Mouse (Mus musculus) midbrain, embryonic 16.5 days (tissue): ENCODE results near the gene Miox. TPM values are rescaled to one million over a fixed set of nuclear protein-coding genes. Genes with fewer than 3 reads are reported as not detected.

Experiments
- ATAC-seq: fragments of 200-750 bp; cut with Nextera tagmentation; 2 replicates; pipeline ENCODE4 v1.8.0; 2017; ENCODE audit warnings: moderate TSS enrichment
- H3K27ac ChIP-seq: fragments of 300-500 bp; sonication (generic); 2 replicates; pipeline ENCODE4 v1.5.1; 2014; ENCODE audit warnings: mild to moderate bottlenecking, low read length, mixed read lengths
- H3K27me3 ChIP-seq: fragments of 300-500 bp; sonication (generic); 2 replicates; pipeline ENCODE4 v1.6.1; 2014; ENCODE audit warnings: low read depth, low read length, mixed read lengths; ENCODE audit not compliant: control insufficient read depth, insufficient read depth
- H3K36me3 ChIP-seq: fragments of 300-500 bp; sonication (generic); 2 replicates; pipeline ENCODE4 v1.6.1; 2014; ENCODE audit warnings: mild to moderate bottlenecking, low read length, moderate library complexity, mixed read lengths; ENCODE audit not compliant: control insufficient read depth, insufficient read depth
- H3K4me1 ChIP-seq: fragments of 300-500 bp; sonication (generic); 2 replicates; pipeline ENCODE4 v1.6.1; 2014; ENCODE audit warnings: mild to moderate bottlenecking, low read length, mixed read lengths; ENCODE audit not compliant: control insufficient read depth, insufficient read depth
- H3K4me2 ChIP-seq: fragments of 300-500 bp; sonication (generic); 2 replicates; pipeline ENCODE4 v1.6.1; 2014; ENCODE audit warnings: mild to moderate bottlenecking, low read length, mixed read lengths
- H3K4me3 ChIP-seq: fragments of 300-500 bp; sonication (generic); 2 replicates; pipeline ENCODE4 v1.5.1; 2014; ENCODE audit warnings: low read depth, mild to moderate bottlenecking, low read length, moderate library complexity, mixed read lengths
- H3K9ac ChIP-seq: fragments of 300-500 bp; sonication (generic); 2 replicates; pipeline ENCODE4 v1.6.1; 2014; ENCODE audit warnings: low read depth, low read length, mixed read lengths
- H3K9me3 ChIP-seq: fragments of 300-500 bp; sonication (generic); replicated peaks from 2 replicates; pipeline ENCODE4 v1.6.1; 2014; ENCODE audit warnings: mild to moderate bottlenecking, low read length, mixed read lengths; ENCODE audit not compliant: control insufficient read depth, poor library complexity, severe bottlenecking
- WGBS: fragments of 180-500 bp; shearing (Covaris S2); extraction: QIAGEN DNeasy Blood & Tissue Kit; methylation state at CpG from one replicate; pipeline ENCODE4 v1.1.7; 2014; 5-methylcytosine and 5-hydroxymethylcytosine counted together
- polyA plus RNA-seq: library from polyadenylated mRNA; unstranded; fragments of >200 nt; fragmentation: Nextera tagmentation; extraction: Ambion mirVana; gene quantifications from 2 replicates; pipeline ENCODE4 v1.2.1, GENCODE M21; 2015

Gene Miox
- polyA plus RNA-seq, 1 experiment from 2014 or later = not detected

GRCm38 (mm10) chr15:89365141-89365551, 30.9 kb downstream of the Miox start:
- Histone ChIP-seq H3K9me3 (no peaks in the 10 kb centered on the region), H3K4me1 (no peaks in the 10 kb centered on the region), H3K27ac (no peak overlapping the region), H3K4me3 (no peak overlapping the region), H3K27me3 (no peaks in the 10 kb centered on the region), H3K4me2 (no peak overlapping the region), H3K36me3 (peaks cover 45% of the 10 kb centered on the region), H3K9ac (no peak overlapping the region)
- ATAC-seq = no peak
- WGBS = 97% methylated on average over 4 of the region's 4 CpGs

GRCm38 (mm10) chr15:89372068-89372467, 37.9 kb downstream of the Miox start:
- no peak for ATAC-seq
- H3K9me3 ChIP-seq = no peaks in the 10 kb centered on the region
- H3K36me3 ChIP-seq = peaks cover 31% of the 10 kb centered on the region
- H3K4me2 ChIP-seq = no peak overlapping the region
- H3K4me3 ChIP-seq = no peak overlapping the region
- no peak overlapping the region for H3K27ac ChIP-seq
- 85% methylated on average over 13 of the region's 13 CpGs for WGBS
- peaks cover 12% of the 10 kb centered on the region for H3K4me1 ChIP-seq
- H3K9ac ChIP-seq = no peak overlapping the region
- peaks cover 13% of the 10 kb centered on the region for H3K27me3 ChIP-seq

- Histone ChIP-seq H3K4me1 (peaks cover 12% of the 10 kb centered on the region), H3K27me3 (peaks cover 17% of the 10 kb centered on the region), H3K4me2 (peak overlapping the region; percentile 82), H3K4me3 (peak overlapping the region; percentile 72), H3K36me3 (peaks cover 26% of the 10 kb centered on the region), H3K9me3 (no peaks in the 10 kb centered on the region), H3K9ac (peak overlapping the region; percentile 88; the same call in 1 of the 2 replicates), H3K27ac (no peak overlapping the region)
- ATAC-seq = no peak
- WGBS = 86% methylated on average over 7 of the region's 7 CpGs
Observed at GRCm38 (mm10) chr15:89372536-89372935, 38.3 kb downstream of the Miox start.

GRCm38 (mm10) chr15:89373027-89373761, 39.0 kb downstream of the Miox start:
- WGBS = 2% methylated on average over 35 of the region's 35 CpGs
- peak; percentile 84 for ATAC-seq
- Histone ChIP-seq H3K4me1 (peaks cover 13% of the 10 kb centered on the region), H3K9ac (peak overlapping the region; percentile 88), H3K27me3 (peaks cover 24% of the 10 kb centered on the region), H3K4me2 (peak overlapping the region; percentile 82), H3K27ac (peak overlapping the region; percentile 94), H3K36me3 (peaks cover 22% of the 10 kb centered on the region), H3K4me3 (peak overlapping the region; percentile 72), H3K9me3 (no peaks in the 10 kb centered on the region)

- Histone ChIP-seq H3K27ac (peak within 1 kb of the TSS; percentile 94), H3K9me3 (no peaks in the 10 kb centered on the region), H3K4me2 (peak within 1 kb of the TSS; percentile 82), H3K36me3 (peaks cover 18% of the 10 kb centered on the region), H3K4me3 (peak within 1 kb of the TSS; percentile 72), H3K27me3 (peaks cover 28% of the 10 kb centered on the region), H3K4me1 (peaks cover 18% of the 10 kb centered on the region), H3K9ac (peak within 1 kb of the TSS; percentile 88)
- peak; percentile 88 for ATAC-seq
- WGBS = under 1% methylated on average over 42 of the region's 42 CpGs
Observed at GRCm38 (mm10) chr15:89373762-89374248, 39.6 kb downstream of the Miox start, which contains the start of gene Sco2. Gene Sco2 (minus strand): TSS chr15:89373846.

DNA sequence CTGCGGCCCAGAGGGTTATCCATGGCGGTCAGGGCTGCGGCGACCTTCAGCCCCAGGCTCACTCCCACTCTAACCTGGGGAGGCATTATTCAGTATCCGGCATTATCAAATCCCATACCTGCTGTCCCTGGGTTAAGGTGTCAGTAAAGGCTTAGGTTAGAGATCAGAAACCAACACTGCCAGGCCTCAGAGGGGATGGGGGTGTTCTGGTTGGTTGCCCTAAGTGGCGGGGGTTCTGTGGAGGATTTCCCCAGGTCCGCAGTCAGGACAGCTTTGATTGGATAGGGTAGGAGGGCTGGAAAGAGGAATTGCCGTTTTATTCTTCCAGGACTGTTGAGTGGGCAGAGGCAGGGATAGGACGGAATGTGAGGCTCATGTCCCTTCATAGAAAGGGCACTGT, 40.1 kb downstream of the Miox start:
- H3K9me3 ChIP-seq = no peaks in the 10 kb centered on the region

GRCm38 (mm10) chr15:89374801-89375534, 40.8 kb downstream of the Miox start:
- no peak overlapping the region for H3K4me2 ChIP-seq

More for the DNA sequence above, 40.1 kb downstream of the Miox start:
- Histone ChIP-seq H3K27me3 (peaks cover 32% of the 10 kb centered on the region), H3K4me1 (peaks cover 23% of the 10 kb centered on the region), H3K9ac (peak overlapping the region; percentile 88), H3K4me2 (peak overlapping the region; percentile 82), H3K27ac (peak overlapping the region; percentile 94), H3K4me3 (peak overlapping the region; percentile 72), H3K36me3 (peaks cover 16% of the 10 kb centered on the region)
- peak; percentile 12; the same call in 1 of the 2 replicates for ATAC-seq
- WGBS = 44% methylated on average over 9 of the region's 9 CpGs

DNA sequence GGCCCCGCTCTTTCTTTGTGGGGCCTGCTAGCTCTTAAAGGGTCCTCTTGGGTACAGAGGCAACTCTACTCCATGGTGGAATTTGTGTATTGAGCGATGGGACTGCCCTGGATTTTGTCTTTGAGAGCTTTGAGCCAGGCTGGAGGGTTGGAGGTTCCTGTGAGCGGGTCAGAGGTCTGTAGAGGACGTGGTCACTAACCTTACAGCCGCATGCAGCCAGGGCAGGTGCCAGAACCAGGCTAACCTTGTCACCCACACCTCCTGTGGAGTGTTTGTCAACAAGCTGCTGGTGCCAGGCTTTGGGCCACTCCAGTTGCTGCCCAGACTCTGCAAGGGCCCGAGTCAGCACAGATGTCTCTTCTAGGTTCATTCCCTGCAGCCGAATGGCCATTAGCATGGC, 41.8 kb downstream of the Miox start:
- Histone ChIP-seq H3K9ac (no peak overlapping the region), H3K36me3 (peaks cover 7% of the 10 kb centered on the region), H3K4me2 (no peak overlapping the region), H3K27me3 (peaks cover 35% of the 10 kb centered on the region), H3K9me3 (no peaks in the 10 kb centered on the region), H3K4me3 (no peak overlapping the region), H3K4me1 (peaks cover 24% of the 10 kb centered on the region), H3K27ac (no peak overlapping the region)
- ATAC-seq = no peak
- WGBS = 80% methylated on average over 7 of the region's 7 CpGs

More at GRCm38 (mm10) chr15:89374801-89375534, 40.8 kb downstream of the Miox start:
- no peak overlapping the region for H3K4me3 ChIP-seq
- peaks cover 24% of the 10 kb centered on the region for H3K4me1 ChIP-seq
- 92% methylated on average over 17 of the region's 17 CpGs for WGBS
- H3K9me3 ChIP-seq = no peaks in the 10 kb centered on the region
- peaks cover 35% of the 10 kb centered on the region for H3K27me3 ChIP-seq
- H3K36me3 ChIP-seq = peaks cover 12% of the 10 kb centered on the region
- H3K27ac ChIP-seq = no peak overlapping the region
- no peak for ATAC-seq
- H3K9ac ChIP-seq = no peak overlapping the region
